Mouse (Mus musculus) 3T3-L1 (cell line): ENCODE measurements at regions not wholly inside any gene's neighbourhood (a gene's known extent, or its start where the extent isn't known, plus 50 kb on each side); places are given as distances from the start of the nearest gene placed in this dataset.

Experiments used
- DNase-seq: peaks from one replicate; pipeline ENCODE4 v3.0.0-alpha.2; 2015; ENCODE audit warnings: low read depth, low spot score

DNA sequence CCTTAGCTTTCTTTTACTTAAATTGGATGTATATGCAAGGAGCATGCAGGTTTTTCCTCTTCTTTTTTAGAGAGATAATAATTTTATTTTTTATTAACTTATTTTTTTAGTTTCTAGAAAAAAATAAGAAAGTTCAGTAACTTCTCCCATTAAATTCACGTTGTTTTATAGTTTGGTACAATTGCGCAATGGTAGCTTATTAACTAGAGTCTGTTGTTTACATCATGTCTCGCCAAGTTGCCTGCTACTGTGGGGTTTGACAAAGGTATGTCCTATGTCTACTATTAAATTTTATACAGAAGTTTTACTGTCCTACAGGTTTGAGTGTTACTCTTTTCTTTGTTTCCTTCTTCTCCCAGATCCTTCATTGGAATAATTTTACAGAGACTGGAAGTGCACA, 313.6 kb downstream of the Klf5 start:
- no peak for DNase-seq

DNA sequence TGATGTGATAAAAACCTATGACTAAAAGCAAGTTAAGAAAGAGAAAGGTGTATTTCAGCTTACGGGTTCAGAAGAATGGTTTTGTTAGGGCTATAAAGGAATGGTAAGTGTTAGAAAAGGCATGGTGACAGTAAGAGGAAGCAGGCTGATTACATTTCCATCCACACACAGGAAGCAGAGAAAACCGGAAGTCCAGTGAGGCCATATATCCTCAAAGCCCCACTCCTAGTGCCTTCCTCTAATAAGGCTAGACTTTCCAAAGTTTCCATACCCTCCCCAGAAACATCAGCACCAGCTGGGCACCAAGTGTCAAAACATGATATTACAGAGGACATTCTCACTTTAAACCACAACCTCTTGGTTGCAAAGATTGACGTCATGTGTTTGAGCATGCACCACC, 316.3 kb downstream of the Klf5 start:
- no peak for DNase-seq

DNA sequence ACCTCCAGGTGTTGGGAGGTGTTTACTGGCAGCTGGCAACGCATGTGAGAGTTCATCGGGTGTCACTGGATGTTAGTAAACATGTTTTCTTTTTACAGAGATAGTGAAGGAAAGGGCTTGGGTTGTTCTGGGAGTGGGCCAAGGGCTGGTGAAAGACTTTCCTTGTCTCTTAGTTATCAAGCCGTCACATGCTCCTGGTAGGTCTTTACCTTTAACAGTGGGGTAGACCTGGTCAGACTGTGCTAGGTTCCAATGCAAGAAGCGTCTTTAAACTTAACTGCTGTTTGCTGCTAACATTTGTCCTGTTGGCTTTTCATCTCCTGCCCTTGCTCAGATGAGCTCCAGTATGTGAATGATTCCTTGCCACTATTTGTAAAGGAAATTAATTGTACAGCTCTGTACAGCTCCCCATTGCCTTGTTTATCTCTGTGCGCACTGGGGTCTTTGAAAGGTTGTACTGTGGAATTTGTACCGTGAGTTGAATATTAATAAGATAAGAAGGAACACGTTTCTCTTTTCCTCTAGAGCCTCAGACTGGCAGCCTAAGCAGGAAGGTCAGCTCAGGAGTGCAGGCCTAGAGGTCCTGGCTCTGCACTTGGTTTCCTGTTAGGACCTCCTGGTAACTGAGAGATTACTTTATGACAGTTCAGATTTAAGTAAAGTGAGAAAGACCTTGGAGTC, 318.3 kb downstream of the Klf5 start:
- no peak for DNase-seq

DNA sequence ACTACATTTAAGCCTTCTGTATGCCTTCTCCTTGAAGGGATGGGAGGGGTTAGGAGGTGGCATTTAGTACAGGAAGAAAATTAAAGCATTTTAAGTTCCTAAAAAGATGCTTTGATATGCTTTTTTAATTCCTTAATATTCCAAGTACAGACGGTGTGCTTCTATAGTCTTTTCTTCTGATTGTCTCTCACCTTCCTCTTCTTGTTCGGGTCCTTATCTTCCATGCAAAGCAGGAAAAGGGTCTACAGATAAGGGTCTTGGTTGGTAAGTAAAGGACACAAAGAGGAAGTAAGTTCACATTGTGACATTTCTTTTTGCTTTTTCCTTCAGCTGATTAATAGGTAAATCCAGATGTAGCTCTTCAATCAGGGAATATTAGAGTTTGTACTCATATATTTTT, 318.9 kb downstream of the Klf5 start:
- no peak for DNase-seq

DNA sequence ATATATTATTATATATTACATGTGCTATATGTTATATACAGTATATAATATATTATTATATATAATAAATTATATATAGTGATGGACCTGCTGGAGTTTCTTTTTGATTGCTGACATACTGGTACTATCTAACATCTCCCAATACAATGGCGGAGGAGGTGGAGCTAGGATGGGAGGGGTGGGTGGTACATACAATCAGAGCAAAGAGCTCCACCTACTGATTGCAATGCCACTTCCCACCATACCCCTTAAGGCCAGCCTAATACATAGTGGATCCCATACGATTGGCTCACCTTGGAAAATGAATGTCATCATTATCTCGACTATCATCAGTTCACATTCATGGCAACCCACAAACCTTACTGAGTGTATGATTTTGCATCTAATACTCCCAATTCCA, 323.0 kb downstream of the Klf5 start:
- DNase-seq, result no peak

DNA sequence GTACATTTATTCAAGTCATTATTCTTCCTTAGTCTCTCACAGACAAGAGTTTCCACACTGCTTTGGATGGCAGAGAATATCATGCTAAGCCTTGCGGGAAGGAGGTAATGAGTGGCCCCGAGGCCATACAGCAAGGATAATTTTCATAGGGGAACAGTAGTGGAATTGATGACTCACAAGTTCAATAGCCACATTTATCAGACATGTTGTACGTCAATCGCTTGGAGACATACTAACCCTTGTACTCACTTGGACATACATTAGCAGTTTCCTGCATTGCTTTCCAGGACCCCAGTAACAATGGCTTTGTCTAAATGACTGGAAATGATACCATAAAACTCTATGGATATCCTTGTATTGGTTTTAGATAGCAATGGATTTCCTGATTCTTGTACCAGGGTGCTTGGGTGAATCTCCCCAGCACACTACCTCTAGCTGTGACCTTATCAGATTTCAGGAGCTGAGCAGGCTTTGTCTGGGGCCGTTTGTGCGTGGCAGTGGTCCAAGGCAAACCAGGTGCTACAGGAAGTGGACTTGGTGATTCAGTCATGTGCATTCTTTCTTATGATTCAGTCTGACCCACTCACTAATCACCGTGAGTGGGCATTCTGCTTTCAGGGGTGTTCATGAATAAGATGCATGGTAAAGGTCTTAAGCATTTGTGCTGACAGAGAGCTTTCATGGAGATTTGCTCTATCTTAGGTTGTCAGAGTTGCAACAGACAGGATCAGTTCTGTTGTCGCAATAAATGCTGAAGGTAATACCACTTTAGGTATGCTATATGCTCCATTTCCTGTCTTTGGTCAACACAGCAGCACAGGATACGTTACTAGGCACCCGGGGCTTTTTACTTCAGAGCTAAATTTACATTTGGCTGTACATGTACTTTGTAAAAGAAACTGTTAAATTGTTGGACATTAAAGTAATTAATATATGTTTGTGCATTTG, 326.2 kb downstream of the Klf5 start:
- peak; percentile 93 for DNase-seq

DNA sequence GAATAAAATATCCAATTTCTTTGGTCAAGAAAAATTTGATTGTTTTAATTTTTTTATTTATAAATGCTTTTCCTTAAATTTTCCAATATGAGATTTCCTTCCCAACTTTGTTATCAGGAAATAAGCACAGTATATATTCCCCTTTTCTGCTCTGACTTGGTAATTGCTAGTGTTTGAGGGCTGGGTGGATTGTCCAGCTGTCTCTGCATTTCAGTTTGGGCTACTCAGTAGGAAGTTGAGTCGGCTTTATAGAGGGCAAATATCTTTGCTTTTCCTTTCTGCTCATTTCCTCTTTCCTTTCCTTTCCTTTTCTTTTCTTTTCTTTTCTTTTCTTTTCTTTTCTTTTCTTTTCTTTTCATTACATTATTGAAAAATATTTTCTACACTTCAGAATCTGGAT, 329.1 kb downstream of the Klf5 start:
- no peak for DNase-seq

DNA sequence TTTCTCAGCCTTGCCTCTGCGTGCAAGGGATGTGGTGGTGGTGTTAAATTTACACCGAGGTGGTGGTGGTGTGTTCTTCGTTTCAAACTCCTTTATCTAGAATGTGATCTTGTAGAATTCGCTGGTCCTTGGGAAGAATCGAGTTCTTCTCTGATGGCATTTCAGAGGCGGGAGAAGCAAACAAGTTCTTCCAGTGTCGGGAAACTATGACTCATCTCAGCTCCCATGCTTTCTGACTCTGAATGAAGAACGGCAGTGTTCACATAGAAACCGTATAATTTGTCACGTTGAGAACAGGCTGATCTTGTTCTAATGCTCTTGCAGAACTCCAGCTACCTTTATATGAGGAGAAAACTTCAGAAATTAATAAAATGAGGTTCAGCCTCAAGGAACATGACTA, 332.6 kb downstream of the Klf5 start:
- peak; percentile 63 for DNase-seq

DNA sequence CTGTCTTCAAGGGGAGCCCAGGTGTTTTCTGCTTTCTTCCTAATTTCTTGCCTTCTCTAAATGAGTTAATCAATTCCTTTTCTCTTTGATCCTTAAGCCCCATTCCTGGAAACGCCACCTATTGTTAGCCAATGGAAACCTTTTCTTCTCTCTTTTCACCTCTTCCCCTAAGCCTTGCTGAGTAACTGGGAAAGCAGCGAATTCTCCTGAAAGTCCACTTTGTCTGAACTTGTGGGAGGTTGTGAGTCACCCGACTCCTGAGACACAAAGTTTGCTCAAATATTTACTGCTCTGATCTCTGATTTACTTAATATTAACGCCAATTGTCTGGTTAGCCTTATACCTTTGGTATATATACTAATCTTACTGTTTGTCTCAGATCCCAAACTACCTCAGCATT, 334.0 kb downstream of the Klf5 start:
- peak; percentile 61 for DNase-seq

DNA sequence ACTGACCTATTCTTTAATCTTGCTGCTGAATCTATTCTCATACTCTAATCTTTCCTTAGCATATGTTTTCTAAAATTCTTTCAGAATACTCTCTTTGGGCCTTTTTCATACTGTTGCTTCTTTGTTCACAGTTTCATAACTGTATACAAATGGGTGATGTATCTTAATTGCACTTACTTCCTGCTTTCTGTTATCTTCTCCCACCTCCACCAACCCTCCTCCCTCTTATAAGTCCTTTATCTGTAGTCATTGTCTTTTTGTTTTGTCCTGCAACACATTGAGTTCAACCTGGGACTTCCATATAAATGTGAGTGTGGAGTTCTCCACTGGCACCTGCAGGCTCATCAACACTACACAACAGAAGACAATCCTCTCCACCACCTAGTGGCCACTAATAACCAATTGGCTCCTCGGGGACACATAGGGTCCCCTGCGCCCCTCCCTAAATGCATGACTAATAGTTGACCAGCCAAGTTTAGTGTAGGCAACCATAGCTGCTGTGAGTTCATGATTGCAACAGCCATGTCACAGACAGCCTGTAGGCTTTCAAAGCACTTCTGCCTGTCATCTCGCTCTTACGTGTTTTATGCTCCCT, 337.2 kb downstream of the Klf5 start:
- no peak for DNase-seq

DNA sequence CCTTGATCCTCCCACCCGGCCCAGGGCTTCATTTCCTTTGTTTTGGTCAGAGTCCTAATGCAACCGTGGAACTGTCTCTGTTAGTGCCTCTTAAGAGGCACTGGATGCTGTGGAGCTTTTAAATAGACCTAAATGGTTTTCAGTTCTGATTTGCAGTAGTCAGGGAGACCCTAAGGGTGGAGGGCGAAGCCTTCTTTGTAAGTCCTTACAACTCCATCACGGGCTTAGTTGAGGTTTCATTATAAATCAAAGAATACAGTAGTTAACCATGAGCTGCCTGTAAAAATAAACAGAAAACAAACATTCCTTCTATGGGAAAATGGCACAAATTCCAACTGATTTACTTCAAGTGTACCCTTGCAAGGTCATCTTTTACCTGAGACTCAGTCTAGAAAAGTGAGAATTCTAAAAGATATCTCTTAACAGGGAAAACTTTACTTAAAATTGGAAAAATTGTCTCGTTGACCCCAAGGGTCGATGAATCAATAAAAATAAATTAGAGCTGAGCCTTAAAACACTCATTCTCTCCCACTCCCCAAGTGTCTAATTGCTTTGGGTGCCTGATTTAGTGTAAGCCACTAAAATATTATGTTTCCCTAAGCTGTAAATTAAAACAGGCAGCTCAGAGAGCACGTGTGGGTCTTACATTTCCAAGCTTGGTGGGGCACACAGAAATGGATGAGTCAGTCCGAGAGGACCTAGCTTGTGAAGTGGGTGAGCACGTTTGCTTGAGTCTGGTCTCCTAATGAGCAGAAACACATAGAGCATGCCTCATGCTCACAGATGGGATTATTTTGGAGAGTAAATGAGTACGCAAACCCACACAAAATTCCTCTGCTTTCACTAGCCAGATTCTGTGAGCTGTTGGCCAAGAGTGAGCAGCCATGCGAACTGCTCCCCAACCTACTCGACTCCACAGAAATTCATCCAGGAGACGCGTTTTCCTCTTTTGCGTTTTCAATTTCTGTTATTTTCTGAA, 343.3 kb downstream of the Klf5 start:
- DNase-seq, result no peak

DNA sequence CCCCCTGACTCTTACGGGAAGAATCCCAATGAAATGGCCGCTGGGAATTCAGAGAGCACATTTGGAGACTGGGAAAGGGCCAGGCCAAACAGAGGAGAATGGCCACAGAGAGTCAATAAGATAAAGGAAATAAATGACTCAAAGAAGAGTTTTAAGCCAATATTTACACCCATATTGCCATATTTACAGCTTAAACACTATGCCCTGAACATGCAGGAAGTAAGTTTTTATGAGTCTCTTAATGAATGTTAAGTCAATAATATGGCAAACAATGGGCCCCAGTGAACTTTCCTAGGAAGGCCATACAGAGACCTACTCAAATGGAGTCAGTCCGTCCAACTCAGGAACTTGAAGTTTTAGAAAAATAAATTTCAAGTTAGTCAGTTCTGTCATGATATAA, 347.8 kb downstream of the Klf5 start:
- no peak for DNase-seq

DNA sequence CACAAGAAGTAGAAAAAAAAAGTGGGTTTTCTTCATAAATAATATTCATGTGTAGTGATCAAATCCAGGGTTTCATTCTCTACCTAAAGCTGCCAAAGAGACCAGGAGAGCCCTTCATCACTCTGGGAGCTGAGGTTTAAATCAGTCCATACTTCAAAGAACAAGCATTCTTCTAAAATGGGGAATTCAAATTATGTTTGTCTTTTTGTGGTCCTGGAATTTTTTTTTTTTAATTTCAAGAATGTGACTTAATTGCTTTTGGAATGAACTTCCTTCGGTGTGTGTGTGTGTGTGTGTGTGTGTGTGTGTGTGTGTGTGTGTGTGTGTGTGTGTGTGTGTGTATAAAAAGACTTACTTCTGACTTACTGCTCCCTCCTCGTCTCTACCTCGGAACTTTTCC, 375.9 kb downstream of the Klf5 start:
- DNase-seq, result no peak

DNA sequence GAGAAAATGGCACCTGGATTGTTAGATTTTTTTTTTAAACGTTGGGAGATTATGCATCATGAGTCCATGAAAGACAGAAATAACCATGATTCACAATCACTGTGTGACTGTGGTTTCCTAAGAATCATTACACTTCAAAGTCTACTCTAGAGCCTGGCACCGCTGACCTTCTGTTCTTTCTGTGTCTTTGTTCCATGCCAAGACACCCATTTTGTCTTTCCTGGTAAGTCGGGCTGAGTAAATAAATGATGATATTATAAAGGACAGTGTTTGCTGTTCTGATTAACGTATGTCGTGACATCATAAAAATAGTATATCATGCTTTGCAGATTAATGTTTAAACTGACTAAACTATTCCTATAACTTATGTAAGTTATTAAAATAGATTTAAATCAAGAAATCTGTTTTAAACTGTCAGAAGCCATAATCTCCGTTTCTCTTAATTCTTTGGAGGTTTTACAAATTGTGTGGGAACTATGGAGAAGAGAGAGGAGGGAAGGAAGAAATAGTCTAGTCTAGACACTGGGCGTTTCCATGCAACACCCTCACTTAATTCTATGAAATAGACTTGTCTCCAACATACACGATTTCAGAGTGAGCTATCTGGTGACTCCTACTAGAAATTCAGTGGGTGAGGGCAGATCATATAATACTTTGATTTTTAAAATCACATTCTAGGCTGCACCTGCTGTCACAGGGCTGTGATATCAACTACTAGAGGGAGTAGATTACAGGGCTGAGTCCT, 388.7 kb downstream of the Klf5 start:
- no peak for DNase-seq

DNA sequence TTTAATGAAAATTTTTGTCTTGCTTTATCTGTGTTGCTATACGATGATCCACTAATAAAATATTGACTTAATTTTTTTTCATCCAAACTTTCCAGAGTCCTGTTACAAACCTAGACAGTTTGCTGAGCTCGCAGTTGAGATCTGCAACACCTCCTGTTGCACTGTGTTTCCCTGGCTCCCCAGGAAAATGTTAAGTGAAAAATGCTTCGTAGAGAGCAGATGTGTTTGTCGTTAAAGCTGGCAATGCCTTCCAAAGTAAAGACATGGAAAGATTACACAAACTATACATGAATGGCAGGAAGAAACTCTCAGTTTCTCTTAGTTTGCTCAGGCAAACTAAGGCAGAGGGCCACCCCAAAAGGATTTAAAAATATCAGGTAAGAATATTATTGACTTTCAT, 389.9 kb downstream of the Klf5 start:
- no peak for DNase-seq

DNA sequence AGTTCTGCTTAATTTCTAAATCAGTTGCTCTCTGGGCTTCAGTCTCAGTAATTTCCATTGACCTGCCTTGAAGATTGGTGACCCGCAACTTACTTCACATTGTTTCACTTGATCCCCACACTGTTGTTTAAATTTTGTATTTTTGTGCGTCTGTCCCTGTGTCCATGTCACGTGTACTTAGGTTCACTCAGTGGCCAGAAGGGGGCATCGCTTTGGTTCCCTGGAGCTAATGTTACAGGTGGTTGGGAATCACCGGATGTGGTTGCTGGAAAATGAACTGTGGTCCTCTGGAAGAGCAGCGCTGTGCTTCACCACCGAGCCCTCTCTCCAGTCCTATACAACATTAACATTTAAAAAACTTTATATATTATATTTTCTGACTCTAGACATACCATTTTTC, 397.8 kb downstream of the Klf5 start:
- no peak for DNase-seq

DNA sequence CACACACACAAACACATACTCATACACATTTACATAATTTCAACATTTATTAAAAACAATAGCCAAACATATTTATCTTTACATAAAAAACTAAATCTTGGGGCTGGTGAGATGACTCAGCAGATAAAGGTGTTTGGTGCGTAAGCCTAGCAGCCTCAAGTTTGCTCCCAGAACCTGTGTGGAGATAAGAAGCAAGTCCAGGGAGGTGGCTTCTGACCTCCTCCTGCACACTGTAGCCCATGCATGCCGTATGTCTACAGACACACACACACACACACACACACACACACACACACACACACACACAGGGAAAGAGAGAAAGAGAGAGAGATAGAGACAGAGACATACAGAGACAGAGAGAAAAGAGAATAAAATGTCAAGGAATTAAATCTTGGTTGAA, 401.1 kb downstream of the Klf5 start:
- no peak for DNase-seq

DNA sequence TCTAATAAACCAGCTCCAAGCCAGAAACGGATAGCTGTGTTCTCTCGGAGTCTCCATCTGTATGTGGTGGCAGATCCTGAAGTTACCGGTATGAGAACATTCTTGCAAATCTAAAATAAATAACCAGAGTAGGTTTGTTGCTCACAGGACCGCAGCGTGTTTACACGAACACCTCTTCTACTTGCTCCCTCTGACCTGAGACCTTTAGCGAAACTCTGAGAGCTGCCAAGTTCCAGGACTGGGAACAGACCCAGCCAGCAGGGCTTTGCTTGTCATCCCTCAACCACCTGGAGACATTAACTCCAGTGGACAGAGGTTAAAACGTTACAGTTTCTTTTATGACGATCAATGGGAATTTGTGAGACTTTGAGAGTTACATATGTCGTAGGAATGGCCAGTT, 407.5 kb downstream of the Klf5 start:
- DNase-seq, result no peak

DNA sequence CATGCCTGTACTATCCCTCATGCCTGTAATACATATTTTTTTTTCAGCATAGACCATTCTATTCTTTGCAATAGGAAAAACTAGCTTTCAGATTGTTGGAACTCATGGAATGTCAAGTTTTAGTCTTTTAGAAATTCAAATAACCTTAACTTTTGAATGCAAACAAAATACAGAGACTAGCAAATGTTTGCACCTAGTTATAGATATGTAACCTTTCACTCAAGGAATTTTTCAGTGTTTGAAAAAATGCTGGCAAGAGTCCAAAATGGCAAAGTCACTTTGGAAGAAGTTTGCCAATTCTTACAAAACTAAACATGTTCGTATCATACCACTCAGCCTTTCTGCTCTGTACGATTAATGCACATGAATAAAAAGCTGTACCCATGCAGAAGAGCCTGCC, 409.6 kb downstream of the Klf5 start:
- DNase-seq, result no peak

DNA sequence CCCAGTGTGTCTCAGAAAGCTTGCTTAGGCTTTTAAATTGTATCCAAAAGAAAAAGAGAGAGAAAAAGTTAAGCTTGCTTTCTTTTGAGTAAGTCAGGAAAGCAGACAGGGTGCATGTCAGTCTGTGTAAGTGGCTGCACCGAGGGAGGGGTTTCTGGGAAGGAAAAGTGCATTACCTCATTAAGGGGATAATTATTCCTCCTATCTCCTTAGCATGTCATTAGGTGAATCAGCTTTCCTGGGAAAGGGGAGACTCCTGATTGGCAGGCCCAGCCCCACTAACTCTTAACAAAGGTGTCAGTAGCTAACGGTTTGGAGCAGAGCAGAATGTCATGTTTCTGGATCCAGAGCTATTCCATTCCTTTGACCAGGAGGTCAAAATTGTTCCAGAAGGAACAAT, 411.3 kb downstream of the Klf5 start:
- DNase-seq, result no peak

DNA sequence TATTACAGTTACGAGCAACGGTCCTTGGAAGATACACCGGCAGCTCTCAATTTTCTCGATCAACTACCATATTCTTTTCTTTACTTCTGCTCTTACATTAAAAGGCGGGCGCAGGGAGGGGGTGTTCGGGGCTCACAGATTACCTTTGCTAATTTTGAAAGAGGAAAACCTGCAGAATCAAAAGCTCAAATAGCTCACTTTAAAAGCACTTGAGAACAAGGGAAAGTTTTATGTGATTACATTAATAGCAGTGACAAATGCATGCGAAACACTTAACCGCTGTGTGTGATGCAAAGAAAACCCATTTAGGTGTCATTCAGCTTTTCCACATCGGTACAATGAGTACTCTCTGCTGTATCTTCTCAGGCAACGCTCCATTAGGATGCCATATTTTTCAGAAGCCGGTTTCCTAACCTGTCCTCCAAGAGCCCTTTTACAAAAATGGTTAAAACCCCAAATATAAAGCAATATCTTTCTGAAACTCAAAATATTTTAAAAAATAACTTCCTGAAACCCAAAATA, 412.2 kb downstream of the Klf5 start:
- DNase-seq, result no peak
